Mouse (Mus musculus) olfactory bulb, adult 2 months (tissue): ENCODE results near the gene Evx2.

Experiments used
- CTCF ChIP-seq: fragments of 200-500 bp; IDR thresholded peaks from 2 replicates; pipeline ENCODE4 v1.5.1; 2012; ENCODE audit warnings: low read depth, mild to moderate bottlenecking, low read length, moderate library complexity; ENCODE audit not compliant: insufficient read depth
- POLR2A ChIP-seq: fragments of 200-500 bp; IDR thresholded peaks from 2 replicates; pipeline ENCODE4 v1.6.1; 2012; ENCODE audit warnings: mild to moderate bottlenecking, low read depth, low read length, moderate library complexity; ENCODE audit not compliant: insufficient read depth

GRCm38 (mm10) chr2:74655420-74655781, 4.0 kb downstream of the Evx2 start:
- TF ChIP-seq CTCF (no peak), POLR2A (no peak)
